ENCODE assay signal across 13 mouse cellular contexts in genomic region chr3:66739356-66740014, GRCm38 (mm10).
"Had no signal": no experiment of that assay in that cellular context is flagged by ENCODE, and none has a peak within 500 bp of the region (broad histone marks: within the 10 kb centered on the region; RNA-seq: fewer than 3 reads in every experiment).

No protein-coding gene starts in this region.

- H3K4me3 ChIP-seq: intestine, embryonic 15.5 days; layer of hippocampus, adult 2 months; megakaryocyte, embryonic 14.5 days; midbrain, embryonic 12.5 days; neural tube, embryonic 12.5 days had no signal

- H3K4me1 ChIP-seq: intestine, embryonic 15.5 days; megakaryocyte, embryonic 14.5 days had no signal

- H3K4me2 ChIP-seq: intestine, embryonic 15.5 days; midbrain, embryonic 12.5 days; neural tube, embryonic 12.5 days had no signal

- H3K27ac ChIP-seq: intestine, embryonic 15.5 days; layer of hippocampus, adult 2 months; liver, embryonic 14.5 days; midbrain, embryonic 12.5 days; neural tube, embryonic 12.5 days had no signal

- H3K36me3 ChIP-seq: intestine, embryonic 15.5 days; midbrain, embryonic 12.5 days; neural tube, embryonic 12.5 days had no signal

- H3K27me3 ChIP-seq: intestine, embryonic 15.5 days; neural tube, embryonic 12.5 days had no signal

- H3K9ac ChIP-seq: intestine, embryonic 15.5 days; liver, embryonic 14.5 days; midbrain, embryonic 12.5 days; neural tube, embryonic 12.5 days had no signal

- DNase-seq: kidney, adult 2 months; kidney, postnatal 4 days; lung, adult 18-20 months; lung, postnatal 10 days; lung, postnatal 4 days; thymus, adult 18-20 months; thymus, postnatal 14 days had no signal

- H3K9me3 ChIP-seq: intestine, embryonic 15.5 days; megakaryocyte, embryonic 14.5 days; midbrain, embryonic 12.5 days; neural tube, embryonic 12.5 days had no signal

- ATAC-seq: intestine, embryonic 15.5 days had no signal
